Mouse (Mus musculus) heart, postnatal 4 days (tissue): ENCODE data around the gene Egfr. TPM values are rescaled to one million over a fixed set of nuclear protein-coding genes. Genes with fewer than 3 reads are reported as not detected.
A peak's percentile ranks its signal among the peaks of the same experiment; 100 is the strongest.

Source experiments
- DNase-seq: peaks from one replicate; pipeline ENCODE4 v3.0.0; 2021
- total RNA-seq, 2 experiments: library from RNA; stranded (reverse); gene quantifications; 2 replicates each; pipeline ENCODE4 v1.2.3; 2021

The Egfr gene
- total RNA-seq, 2 experiments from 2014 or later: 8.0 to 9.1 TPM

GRCm38 (mm10) chr11:16781604-16782003 is 29.6 kb downstream of the Egfr start:
- DNase-seq: no peak

DNA sequence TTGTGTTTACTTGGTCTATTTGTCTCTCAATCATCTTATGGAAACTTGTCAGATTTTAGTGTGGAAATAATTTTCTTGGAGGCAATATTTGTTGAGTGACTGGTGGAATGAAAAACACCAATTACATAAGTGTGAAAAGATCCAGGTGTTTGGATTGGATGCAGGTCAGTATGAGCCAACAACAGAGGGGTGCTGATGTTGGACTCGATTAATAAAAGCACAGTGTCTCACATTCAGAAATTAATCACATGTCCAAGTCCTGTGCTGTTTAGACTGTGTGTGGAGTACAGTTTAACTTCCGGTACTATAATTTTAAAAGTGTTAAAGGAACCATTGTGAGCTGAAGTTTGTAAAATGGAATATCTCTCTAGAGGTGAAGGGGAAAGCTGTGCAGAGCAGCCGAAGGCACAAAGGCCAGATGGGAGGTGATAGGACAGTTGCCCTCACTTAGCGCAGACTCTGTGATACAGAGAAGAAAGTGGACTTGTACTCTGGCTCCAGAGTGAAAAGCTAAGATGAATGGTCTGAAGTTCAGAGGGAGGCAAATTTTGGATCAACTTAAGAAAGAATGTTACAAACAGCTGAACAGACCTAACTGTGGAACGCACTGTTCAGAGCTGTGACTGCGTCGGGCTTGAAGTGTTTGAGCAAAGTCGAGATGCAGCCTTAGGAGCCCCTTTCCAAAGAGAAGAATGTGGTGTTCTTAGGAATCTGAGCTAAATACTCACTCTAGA is 32.1 kb downstream of the Egfr start:
- DNase-seq: no peak

DNA sequence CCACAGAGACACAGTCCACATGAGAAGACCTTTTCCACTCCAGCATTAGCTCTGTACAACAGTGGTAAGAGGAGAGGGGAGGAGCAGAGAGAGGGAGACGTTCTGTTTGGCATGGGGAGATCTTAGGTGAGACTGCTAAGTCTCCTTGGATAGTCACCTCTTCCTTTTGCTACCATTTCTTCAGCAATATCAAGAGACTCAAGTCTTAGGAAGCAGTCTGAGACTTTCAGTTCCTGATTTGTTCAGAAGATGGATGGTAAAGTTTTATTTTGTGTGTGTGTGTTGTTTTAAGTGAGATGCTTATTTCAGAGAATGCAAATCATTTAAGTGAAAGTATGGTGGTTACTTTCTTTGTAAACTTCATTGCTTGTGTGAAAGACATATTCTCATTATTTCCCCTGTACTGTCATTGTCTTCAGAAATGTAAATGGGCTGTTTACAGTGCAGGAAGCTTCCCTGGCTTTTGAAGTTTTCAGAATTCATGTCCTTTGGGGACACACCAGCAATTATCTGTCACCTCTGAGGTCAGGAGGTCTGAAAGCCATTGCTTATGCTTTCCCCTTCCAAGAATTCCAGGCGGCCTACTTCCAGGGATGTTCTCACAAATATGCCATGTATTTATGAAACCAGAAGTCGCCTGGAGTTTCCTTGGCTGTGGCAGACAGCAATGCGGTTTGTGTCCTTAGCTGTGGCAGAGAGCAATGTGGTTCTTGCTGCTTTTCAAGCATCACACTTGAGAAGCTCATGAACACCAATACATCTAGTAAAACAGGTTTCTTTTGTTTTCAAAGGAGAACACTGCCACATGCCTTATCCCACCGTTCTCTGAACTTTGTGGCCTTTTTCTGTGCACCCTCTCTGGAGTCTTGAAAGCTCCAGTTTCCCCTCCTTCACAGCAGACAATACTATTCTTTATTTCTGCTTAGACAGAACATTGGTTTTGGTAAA is 40.9 kb downstream of the Egfr start:
- no peak for DNase-seq

- peak; percentile 27 for DNase-seq
Measured at GRCm38 (mm10) chr11:16795012-16795411, 43.0 kb downstream of the Egfr start.

- no peak for DNase-seq
Measured at GRCm38 (mm10) chr11:16795513-16795912, 43.5 kb downstream of the Egfr start.

- DNase-seq: no peak
Measured at GRCm38 (mm10) chr11:16797456-16797855, 45.5 kb downstream of the Egfr start.

GRCm38 (mm10) chr11:16798136-16798535 is 46.1 kb downstream of the Egfr start:
- no peak for DNase-seq

- peak; percentile 68 for DNase-seq
Measured at GRCm38 (mm10) chr11:16800507-16800906, 48.5 kb downstream of the Egfr start.

DNA sequence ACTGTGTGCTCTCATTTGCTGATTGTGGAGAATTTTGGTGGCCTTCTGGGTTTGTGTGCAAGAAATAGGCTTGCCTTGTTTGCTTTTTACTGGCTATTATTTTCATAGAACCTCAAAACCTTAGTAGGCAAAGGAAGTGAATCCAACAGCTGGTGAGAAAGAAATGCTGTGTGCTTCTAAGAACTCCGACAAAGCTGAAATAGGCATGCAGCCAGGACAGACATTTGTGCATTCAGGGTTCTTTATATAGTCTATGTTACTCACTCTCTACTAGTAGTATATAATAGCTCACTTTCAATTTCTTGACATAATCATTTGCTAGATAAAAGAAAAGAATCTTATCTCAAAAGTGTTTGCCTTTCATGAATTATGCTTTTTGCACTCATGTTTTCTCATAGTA is 50.7 kb downstream of the Egfr start:
- no peak for DNase-seq

DNA sequence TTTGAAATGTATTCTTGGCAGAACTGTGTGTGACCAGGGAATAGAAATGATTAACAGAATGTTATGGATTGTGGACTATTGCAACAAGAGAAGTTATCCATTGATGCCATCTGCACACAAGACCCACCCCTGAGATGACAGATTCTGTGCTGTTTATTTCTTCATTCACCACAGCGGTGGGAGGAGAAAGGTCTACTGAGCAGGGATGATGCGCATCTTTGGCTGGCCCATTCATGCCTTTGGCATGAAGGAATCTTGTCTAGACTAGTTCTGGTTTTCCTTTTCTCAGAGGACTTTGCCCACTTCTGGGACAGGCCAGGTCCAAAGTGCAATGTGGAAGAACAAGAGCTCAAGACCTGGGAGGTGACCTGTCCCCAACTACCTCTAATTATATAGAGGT is 52.0 kb downstream of the Egfr start:
- no peak for DNase-seq

DNA sequence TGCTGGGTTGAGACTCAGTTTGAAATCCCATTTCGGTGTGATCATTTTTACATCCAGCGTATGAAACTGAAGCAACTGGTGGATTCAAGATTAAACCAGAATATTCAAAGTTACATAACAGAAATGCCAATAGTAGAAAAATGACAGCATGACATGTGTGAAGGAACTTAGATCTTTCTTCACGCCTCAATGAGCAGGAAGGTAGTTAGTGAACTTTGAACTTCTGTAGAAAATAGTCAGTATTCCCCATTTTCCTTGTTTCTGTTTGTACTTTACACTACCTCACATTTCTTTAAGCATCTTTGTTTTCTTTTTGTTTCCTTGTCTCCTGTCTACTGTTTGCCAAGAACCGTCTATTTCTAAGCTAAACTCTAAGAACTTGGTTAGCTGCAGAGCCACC is 53.9 kb downstream of the Egfr start:
- no peak for DNase-seq

DNA sequence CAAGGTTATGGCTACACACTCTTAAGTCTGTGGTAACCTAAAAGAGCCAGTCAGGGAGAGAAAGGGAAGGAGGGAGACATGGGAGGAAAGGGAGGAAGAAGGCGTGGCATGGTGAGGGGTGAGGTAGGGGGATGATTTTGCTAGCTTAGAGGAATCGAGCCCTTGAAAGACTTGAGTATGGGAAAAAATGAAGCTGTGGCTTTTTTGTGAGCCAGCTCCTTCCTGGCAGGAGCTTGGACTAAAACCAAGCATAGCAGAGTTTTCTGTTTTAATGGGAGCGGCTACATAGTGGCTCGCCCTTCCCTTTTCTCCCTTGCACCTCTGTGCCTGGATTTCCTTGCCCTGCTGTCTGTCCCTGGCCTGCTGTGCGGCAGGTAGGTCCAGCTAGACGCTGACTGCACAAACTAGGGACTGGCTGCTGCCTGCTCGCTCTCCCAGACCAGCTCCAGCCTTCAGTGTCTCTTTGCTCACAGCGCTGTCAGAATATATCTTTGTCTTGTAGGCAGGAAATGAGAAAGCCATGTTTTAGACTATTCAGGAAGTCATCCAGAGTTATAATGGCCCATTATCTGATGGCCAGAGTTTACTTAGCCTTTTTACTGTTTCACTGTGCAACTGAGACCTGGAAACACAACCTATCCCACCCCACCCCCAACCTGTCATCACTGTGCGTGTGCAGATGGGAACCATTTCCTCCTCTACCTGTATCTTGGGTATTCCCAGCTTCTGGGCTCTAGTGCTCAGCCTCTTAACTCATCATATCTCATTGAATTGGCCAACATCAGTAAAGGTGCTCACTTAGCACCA is 57.4 kb downstream of the Egfr start:
- DNase-seq: no peak

DNA sequence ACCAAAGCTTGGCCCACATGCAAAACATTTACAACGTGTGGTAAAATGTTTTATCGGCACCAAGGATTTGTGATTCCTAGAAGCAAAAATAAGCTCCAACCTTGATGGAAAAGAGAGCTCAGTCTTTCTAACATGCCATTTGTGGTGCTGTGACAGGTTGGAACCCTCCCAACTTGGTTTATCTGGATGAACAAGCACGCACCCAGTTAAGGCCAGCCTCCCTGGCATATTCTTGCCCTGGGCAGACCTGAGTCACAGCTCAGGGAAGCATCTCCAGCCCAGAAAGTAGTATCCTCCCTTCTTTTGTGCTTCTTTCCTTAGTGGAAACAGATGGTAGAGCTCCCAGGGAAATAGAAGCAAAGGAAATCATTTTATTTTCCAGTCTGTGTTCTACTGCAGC is 58.1 kb downstream of the Egfr start:
- no peak for DNase-seq

DNA sequence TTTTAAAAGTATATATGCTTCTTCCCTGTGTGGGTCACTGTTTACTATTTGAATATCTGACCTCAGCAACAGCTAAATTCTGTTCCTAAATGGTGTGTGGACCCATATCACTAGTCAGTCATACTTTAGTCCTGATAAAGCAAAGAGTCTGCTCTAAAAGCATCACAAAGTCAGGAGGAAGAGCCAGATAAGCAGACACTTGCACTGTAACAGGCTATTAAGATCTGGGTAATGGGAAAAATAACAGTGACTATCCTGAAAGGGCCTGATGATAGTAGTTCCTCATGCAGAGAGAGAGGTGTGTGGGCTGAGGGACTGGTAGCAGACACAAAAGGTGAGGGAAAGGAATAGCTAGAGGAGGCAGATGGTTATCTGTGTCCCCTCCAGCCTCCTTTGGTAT is 61.3 kb downstream of the Egfr start:
- no peak for DNase-seq

DNA sequence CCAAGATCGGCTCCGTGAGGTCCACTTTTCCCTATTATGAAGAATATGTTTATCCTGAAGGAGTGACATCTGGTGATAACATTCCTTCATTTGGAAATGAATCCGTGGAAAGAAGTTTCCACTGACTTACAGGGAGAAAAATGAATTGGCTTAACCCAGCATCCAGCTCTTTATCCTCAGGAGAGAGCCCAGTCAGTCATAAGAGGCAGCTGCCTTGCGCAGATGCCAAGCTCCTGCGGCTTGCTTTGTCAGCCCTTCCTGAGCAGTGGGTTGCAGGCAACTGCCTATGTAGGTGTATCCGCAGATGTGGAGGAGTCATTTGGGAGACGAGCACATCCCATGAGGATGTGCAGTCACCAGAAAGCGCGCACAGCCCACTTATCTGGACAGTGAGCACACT is 64.4 kb downstream of the Egfr start:
- DNase-seq: peak; percentile 50

GRCm38 (mm10) chr11:16817336-16818034 is 65.5 kb downstream of the Egfr start:
- no peak for DNase-seq

DNA sequence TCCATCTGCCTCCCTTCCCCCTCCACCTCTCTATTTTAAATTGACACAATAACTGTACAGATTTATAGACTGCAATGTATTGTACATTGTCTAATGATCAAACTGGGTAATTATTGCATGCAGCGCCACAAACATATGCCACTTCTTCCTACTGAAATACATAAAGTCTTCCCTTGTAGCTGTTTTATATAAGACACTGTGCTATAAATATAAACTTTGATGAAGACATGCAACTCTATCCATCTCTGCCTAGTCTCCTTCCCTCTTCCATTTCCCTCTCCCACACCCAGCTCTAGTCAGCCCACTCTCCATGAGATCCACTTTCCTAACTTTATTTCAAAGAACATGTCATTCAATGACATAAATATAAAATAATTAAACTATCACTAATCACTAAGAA is 67.4 kb downstream of the Egfr start:
- no peak for DNase-seq

DNA sequence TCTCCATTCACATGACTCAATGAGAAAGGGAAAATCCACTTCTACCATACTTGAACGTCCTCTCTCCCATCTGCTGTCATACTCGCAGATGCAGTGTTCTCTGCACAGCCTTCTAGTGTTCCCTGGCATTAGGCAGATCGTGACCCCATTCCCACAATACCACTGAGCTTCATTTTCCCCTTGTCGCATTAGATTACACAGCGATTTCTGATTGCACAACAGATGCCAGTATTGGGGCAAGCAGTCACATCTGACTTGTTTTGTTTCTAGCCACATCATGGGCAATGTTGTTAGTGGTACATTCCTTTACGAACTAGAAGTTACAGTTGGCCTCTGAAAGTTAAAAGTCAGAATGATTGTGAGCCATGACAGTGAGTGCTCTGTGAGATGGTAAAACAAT is 68.1 kb downstream of the Egfr start:
- no peak for DNase-seq

- DNase-seq: peak; percentile 27
Measured at GRCm38 (mm10) chr11:16821668-16822254, 69.8 kb downstream of the Egfr start.

GRCm38 (mm10) chr11:16823830-16824545 is 72.0 kb downstream of the Egfr start:
- DNase-seq: no peak

DNA sequence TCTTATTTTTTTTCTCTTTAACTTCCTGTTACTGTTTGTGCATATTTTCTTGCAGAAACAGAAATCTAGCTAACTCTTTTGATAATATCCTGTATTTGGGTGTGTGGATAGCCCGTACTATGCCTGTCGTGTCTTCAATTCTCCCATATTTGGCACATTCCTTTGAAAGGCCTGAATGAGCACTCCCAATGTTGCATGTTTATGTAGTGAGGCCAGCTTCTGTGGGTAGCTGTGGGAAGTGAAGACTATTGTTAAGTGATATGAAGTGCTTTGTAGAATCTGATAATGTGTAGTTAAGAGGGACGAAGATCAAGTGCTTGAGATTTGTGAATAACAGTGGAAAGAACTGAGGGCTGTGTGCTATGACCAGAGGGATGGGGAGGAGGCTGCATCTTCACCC is 77.5 kb downstream of the Egfr start:
- DNase-seq: no peak
